Mouse (Mus musculus) hindbrain, embryonic 12.5 days (tissue): ENCODE measurements around the gene Mrap2. TPM values are rescaled to one million over a fixed set of nuclear protein-coding genes. Genes with fewer than 3 reads are reported as not detected.

Experiments
- ATAC-seq: fragments of 200-750 bp; cut with Nextera tagmentation; 2 replicates; pipeline ENCODE4 v1.8.0; 2017; ENCODE audit warnings: moderate TSS enrichment; ENCODE audit not compliant: low FRiP score
- H3K27ac ChIP-seq: fragments of 300-500 bp; sonication (generic); 2 replicates; pipeline ENCODE4 v1.5.1; 2016; ENCODE audit warnings: mild to moderate bottlenecking
- H3K27me3 ChIP-seq: fragments of 300-500 bp; sonication (generic); 2 replicates; pipeline ENCODE4 v1.6.1; 2016; ENCODE audit warnings: mild to moderate bottlenecking
- H3K36me3 ChIP-seq: fragments of 300-500 bp; sonication (generic); 2 replicates; pipeline ENCODE4 v1.6.1; 2016; ENCODE audit warnings: mild to moderate bottlenecking
- H3K4me1 ChIP-seq: fragments of 300-500 bp; sonication (generic); 2 replicates; pipeline ENCODE4 v1.6.1; 2016
- H3K4me2 ChIP-seq: fragments of 300-500 bp; sonication (generic); replicated peaks from 2 replicates; pipeline ENCODE4 v1.6.1; 2016; ENCODE audit warnings: mild to moderate bottlenecking
- H3K4me3 ChIP-seq: fragments of 300-500 bp; sonication (generic); 2 replicates; pipeline ENCODE4 v1.5.1; 2016; ENCODE audit warnings: mild to moderate bottlenecking
- H3K9ac ChIP-seq: fragments of 300-500 bp; sonication (generic); 2 replicates; pipeline ENCODE4 v1.6.1; 2016; ENCODE audit warnings: mild to moderate bottlenecking, moderate library complexity
- H3K9me3 ChIP-seq: fragments of 300-500 bp; sonication (generic); replicated peaks from 2 replicates; pipeline ENCODE4 v1.6.1; 2016; ENCODE audit warnings: mild to moderate bottlenecking
- WGBS: fragments of 180-500 bp; shearing (Covaris S2); methylation state at CpG from one replicate; pipeline ENCODE4 v1.1.7; 2016; 5-methylcytosine and 5-hydroxymethylcytosine counted together
- polyA plus RNA-seq: library from polyadenylated mRNA; unstranded; fragments of >200 nt; fragmentation: Nextera tagmentation; extraction: Ambion mirVana; gene quantifications from 2 replicates; pipeline ENCODE4 v1.2.1, GENCODE M21; 2016

Mrap2 gene
- polyA plus RNA-seq, 1 experiment from 2014 or later = 0.59 TPM

- H3K36me3 ChIP-seq = peaks cover 60% of the 10 kb centered on the region
- no peak overlapping the region for H3K4me2 ChIP-seq
- no peak overlapping the region for H3K4me3 ChIP-seq
- H3K4me1 ChIP-seq = no peaks in the 10 kb centered on the region
- peaks cover 12% of the 10 kb centered on the region; the same call in 1 of the 2 replicates for H3K9me3 ChIP-seq
- H3K27me3 ChIP-seq = no peaks in the 10 kb centered on the region
- no peak overlapping the region for H3K9ac ChIP-seq
- no peak overlapping the region for H3K27ac ChIP-seq
- 75% methylated on average over 1 of the region's 1 CpGs for WGBS
- ATAC-seq = no peak
These were observed 49.6 kb downstream of the Mrap2 start for GRCm38 (mm10) chr9:87193721-87194120.

GRCm38 (mm10) chr9:87197277-87197676, 53.2 kb downstream of the Mrap2 start:
- H3K27me3 ChIP-seq = no peaks in the 10 kb centered on the region
- WGBS = 83% methylated on average over 3 of the region's 3 CpGs
- no peak overlapping the region for H3K4me2 ChIP-seq
- ATAC-seq = no peak
- no peak overlapping the region for H3K4me3 ChIP-seq
- peaks cover 3% of the 10 kb centered on the region; the same call in 1 of the 2 replicates for H3K9me3 ChIP-seq
- H3K9ac ChIP-seq = no peak overlapping the region
- peaks cover 54% of the 10 kb centered on the region for H3K36me3 ChIP-seq
- H3K4me1 ChIP-seq = no peaks in the 10 kb centered on the region
- no peak overlapping the region for H3K27ac ChIP-seq

- H3K9me3 ChIP-seq = no peaks in the 10 kb centered on the region
- no peak overlapping the region for H3K27ac ChIP-seq
- no peaks in the 10 kb centered on the region for H3K4me1 ChIP-seq
- no peak overlapping the region for H3K4me3 ChIP-seq
- H3K36me3 ChIP-seq = peaks cover 49% of the 10 kb centered on the region
- 94% methylated on average over 6 of the region's 6 CpGs for WGBS
- H3K27me3 ChIP-seq = no peaks in the 10 kb centered on the region
- no peak for ATAC-seq
- no peak overlapping the region for H3K9ac ChIP-seq
- no peak overlapping the region for H3K4me2 ChIP-seq
These were observed 53.9 kb downstream of the Mrap2 start for GRCm38 (mm10) chr9:87198036-87198435.

- Histone ChIP-seq H3K4me2 (no peak overlapping the region), H3K27me3 (no peaks in the 10 kb centered on the region), H3K36me3 (peaks cover 54% of the 10 kb centered on the region), H3K27ac (no peak overlapping the region), H3K9me3 (no peaks in the 10 kb centered on the region), H3K9ac (no peak overlapping the region), H3K4me3 (no peak overlapping the region), H3K4me1 (no peaks in the 10 kb centered on the region)
- 91% methylated on average over 5 of the region's 5 CpGs for WGBS
- ATAC-seq = no peak
These were observed 56.3 kb downstream of the Mrap2 start for GRCm38 (mm10) chr9:87200426-87200825.

GRCm38 (mm10) chr9:87200919-87201318, 56.8 kb downstream of the Mrap2 start:
- no peak overlapping the region for H3K27ac ChIP-seq
- no peaks in the 10 kb centered on the region for H3K27me3 ChIP-seq
- H3K4me2 ChIP-seq = no peak overlapping the region
- no peak for ATAC-seq
- no peak overlapping the region for H3K9ac ChIP-seq
- peaks cover 57% of the 10 kb centered on the region for H3K36me3 ChIP-seq
- 97% methylated on average over 4 of the region's 4 CpGs for WGBS
- H3K4me1 ChIP-seq = no peaks in the 10 kb centered on the region
- H3K4me3 ChIP-seq = no peak overlapping the region
- no peaks in the 10 kb centered on the region for H3K9me3 ChIP-seq

- no peak overlapping the region for H3K9ac ChIP-seq
- ATAC-seq = no peak
- H3K4me3 ChIP-seq = no peak overlapping the region
- H3K4me1 ChIP-seq = no peaks in the 10 kb centered on the region
- H3K36me3 ChIP-seq = peaks cover 55% of the 10 kb centered on the region
- no peak overlapping the region for H3K4me2 ChIP-seq
- no peaks in the 10 kb centered on the region for H3K27me3 ChIP-seq
- no peak overlapping the region for H3K27ac ChIP-seq
- no peaks in the 10 kb centered on the region for H3K9me3 ChIP-seq
- 87% methylated on average over 6 of the region's 6 CpGs for WGBS
These were observed 58.3 kb downstream of the Mrap2 start for GRCm38 (mm10) chr9:87202431-87202830.

- H3K4me2 ChIP-seq = no peak overlapping the region
- H3K27ac ChIP-seq = no peak overlapping the region
- ATAC-seq = no peak
- no peaks in the 10 kb centered on the region for H3K27me3 ChIP-seq
- peaks cover 57% of the 10 kb centered on the region for H3K36me3 ChIP-seq
- H3K4me3 ChIP-seq = no peak overlapping the region
- no peaks in the 10 kb centered on the region for H3K9me3 ChIP-seq
- H3K9ac ChIP-seq = no peak overlapping the region
- no peaks in the 10 kb centered on the region for H3K4me1 ChIP-seq
- 92% methylated on average over 9 of the region's 9 CpGs for WGBS
These were observed 66.8 kb downstream of the Mrap2 start for GRCm38 (mm10) chr9:87210830-87211339.

- H3K36me3 ChIP-seq = peaks cover 49% of the 10 kb centered on the region
- WGBS = 87% methylated on average over 4 of the region's 4 CpGs
- no peak for ATAC-seq
- H3K27ac ChIP-seq = no peak overlapping the region
- no peak overlapping the region for H3K4me3 ChIP-seq
- H3K9me3 ChIP-seq = no peaks in the 10 kb centered on the region
- H3K4me2 ChIP-seq = no peak overlapping the region
- H3K9ac ChIP-seq = no peak overlapping the region
- no peaks in the 10 kb centered on the region for H3K27me3 ChIP-seq
- H3K4me1 ChIP-seq = no peaks in the 10 kb centered on the region
These were observed 69.1 kb downstream of the Mrap2 start for GRCm38 (mm10) chr9:87213204-87213603.

Other genes starting within 250 kb of the Mrap2 start
- gene Ripply2, start 128.8 kb upstream of the Mrap2 start, polyA plus RNA-seq = 2.2 and 2.7 TPM in 2 replicates
- gene Cyb5r4, start 122.3 kb upstream of the Mrap2 start, polyA plus RNA-seq = 101 and 102 TPM in 2 replicates
- 9.5 and 10.4 TPM in 2 replicates for gene Cep162, start 111.2 kb downstream of the Mrap2 start, polyA plus RNA-seq